Comparison of ENCODE assay signal across 16 mouse cellular contexts in genomic region chr9:63380326-63380725, GRCm38 (mm10).
"Had no signal": no experiment of that assay in that cellular context is flagged by ENCODE, and none has a peak within 500 bp of the region (broad histone marks: within the 10 kb centered on the region; RNA-seq: fewer than 3 reads in every experiment).

No protein-coding gene starts in this region.

- DNase-seq: retina, postnatal 1 day; right cerebral cortex, adult 18-20 months; right cerebral cortex, postnatal 14 days; right cerebral cortex, postnatal 25 days; right cerebral cortex, postnatal 4 days; spleen, adult 18-20 months; thymus, adult 18-20 months; thymus, adult 2 months; thymus, postnatal 14 days; thymus, postnatal 25 days; thymus, postnatal 36 days; thymus, postnatal 4 days had no signal

- H3K27me3 ChIP-seq: neural tube, embryonic 13.5 days; neural tube, embryonic 15.5 days; stomach, embryonic 15.5 days had no signal

- H3K27ac ChIP-seq: neural tube, embryonic 13.5 days; neural tube, embryonic 15.5 days; stomach, embryonic 15.5 days; stomach, postnatal 0 days had no signal

- H3K4me2 ChIP-seq: neural tube, embryonic 13.5 days; neural tube, embryonic 15.5 days; stomach, embryonic 15.5 days had no signal

- H3K9me3 ChIP-seq: neural tube, embryonic 13.5 days; neural tube, embryonic 15.5 days; stomach, embryonic 15.5 days had no signal

- H3K36me3 ChIP-seq: neural tube, embryonic 13.5 days; neural tube, embryonic 15.5 days; stomach, embryonic 15.5 days had no signal

- H3K9ac ChIP-seq: neural tube, embryonic 13.5 days; neural tube, embryonic 15.5 days; stomach, embryonic 15.5 days had no signal

- H3K4me3 ChIP-seq: neural tube, embryonic 13.5 days; neural tube, embryonic 15.5 days; stomach, embryonic 15.5 days had no signal
